Mouse (Mus musculus) forebrain, embryonic 10.5 days (tissue): ENCODE measurements around the gene Mier2. TPM values are rescaled to one million over a fixed set of nuclear protein-coding genes. Genes with fewer than 3 reads are reported as not detected.

ENCODE experiments used
- DNase-seq: peaks from one replicate; pipeline ENCODE4 v3.0.0-alpha.2; 2017; ENCODE audit warnings: low spot score; ENCODE audit errors: extremely low spot score
- H3K27ac ChIP-seq: fragments of 300-500 bp; sonication (generic); 2 replicates; pipeline ENCODE4 v1.5.1; 2016; ENCODE audit warnings: mild to moderate bottlenecking
- H3K27me3 ChIP-seq: fragments of 300-500 bp; sonication (generic); 2 replicates; pipeline ENCODE4 v1.6.1; 2016; ENCODE audit warnings: mild to moderate bottlenecking; ENCODE audit not compliant: poor library complexity, severe bottlenecking
- H3K36me3 ChIP-seq: fragments of 300-500 bp; sonication (generic); replicated peaks from 2 replicates; pipeline ENCODE4 v1.6.1; 2016; ENCODE audit warnings: mild to moderate bottlenecking, moderate library complexity
- H3K4me1 ChIP-seq: fragments of 300-500 bp; sonication (generic); 2 replicates; pipeline ENCODE4 v1.6.1; 2016
- H3K4me3 ChIP-seq: fragments of 300-500 bp; sonication (generic); 2 replicates; pipeline ENCODE4 v1.5.1; 2016; ENCODE audit warnings: mild to moderate bottlenecking, moderate library complexity
- H3K9me3 ChIP-seq: fragments of 300-500 bp; sonication (generic); 2 replicates; pipeline ENCODE4 v1.6.1; 2016; ENCODE audit warnings: mild to moderate bottlenecking, moderate library complexity
- WGBS: fragments of 180-500 bp; shearing (Covaris S2); methylation state at CpG from one replicate; pipeline ENCODE4 v1.1.7; 2016; 5-methylcytosine and 5-hydroxymethylcytosine counted together
- polyA plus RNA-seq: library from polyadenylated mRNA; unstranded; fragments of >200 nt; fragmentation: Nextera tagmentation; extraction: Ambion mirVana; gene quantifications from 2 replicates; pipeline ENCODE4 v1.2.1, GENCODE M21; 2016

The Mier2 gene
- polyA plus RNA-seq, 1 experiment from 2014 or later = 65.0 TPM

- H3K9me3 ChIP-seq = no peaks in the 10 kb centered on the region
- no peak overlapping the region for H3K27ac ChIP-seq
- peaks cover 27% of the 10 kb centered on the region for H3K4me1 ChIP-seq
- H3K36me3 ChIP-seq = peaks cover 36% of the 10 kb centered on the region
- peaks cover 11% of the 10 kb centered on the region; the same call in 1 of the 2 replicates for H3K27me3 ChIP-seq
- DNase-seq = peak; percentile 12
- no peak overlapping the region for H3K4me3 ChIP-seq
- whole genome bisulfite sequencing = 69% methylated on average over 1 of the region's 1 CpGs
These were observed 19.6 kb downstream of the Mier2 start for GRCm38 (mm10) chr10:79535431-79535830.

- H3K27ac ChIP-seq = no peak overlapping the region
- H3K4me3 ChIP-seq = no peak overlapping the region
- H3K27me3 ChIP-seq = peaks cover 11% of the 10 kb centered on the region; the same call in 1 of the 2 replicates
- peaks cover 27% of the 10 kb centered on the region for H3K4me1 ChIP-seq
- H3K36me3 ChIP-seq = peaks cover 35% of the 10 kb centered on the region
- no peaks in the 10 kb centered on the region for H3K9me3 ChIP-seq
- DNase-seq = peak; percentile 15
- WGBS = 86% methylated on average over 2 of the region's 2 CpGs
These were observed 20.6 kb downstream of the Mier2 start for GRCm38 (mm10) chr10:79534426-79534825.

- Histone ChIP-seq H3K27me3 (peaks cover 11% of the 10 kb centered on the region; the same call in 1 of the 2 replicates), H3K9me3 (no peaks in the 10 kb centered on the region), H3K36me3 (peaks cover 26% of the 10 kb centered on the region), H3K4me1 (peaks cover 27% of the 10 kb centered on the region), H3K27ac (peak within 1 kb of the TSS; percentile 84), H3K4me3 (peak within 1 kb of the TSS; percentile 69)
- DNase-seq = peak; percentile 84
- under 1% methylated on average over 52 of the region's 52 CpGs for WGBS
These were observed 21.7 kb downstream of the Mier2 start, which contains the start of gene Plpp2 for GRCm38 (mm10) chr10:79533126-79533911. TSS of gene Plpp2 (minus strand) at chr10:79533796.

GRCm38 (mm10) chr10:79532678-79533077 is 22.3 kb downstream of the Mier2 start:
- Histone ChIP-seq H3K36me3 (peaks cover 24% of the 10 kb centered on the region), H3K4me1 (peaks cover 27% of the 10 kb centered on the region), H3K27me3 (peaks cover 11% of the 10 kb centered on the region; the same call in 1 of the 2 replicates), H3K27ac (peak overlapping the region; percentile 84), H3K9me3 (no peaks in the 10 kb centered on the region), H3K4me3 (peak overlapping the region; percentile 69)
- 26% methylated on average over 3 of the region's 3 CpGs for WGBS
- DNase-seq = peak; percentile 17

- peaks cover 29% of the 10 kb centered on the region for H3K36me3 ChIP-seq
- 87% methylated on average over 3 of the region's 3 CpGs for WGBS
- H3K27ac ChIP-seq = no peak overlapping the region
- DNase-seq = peak; percentile 12
- H3K4me3 ChIP-seq = no peak overlapping the region
- no peaks in the 10 kb centered on the region for H3K9me3 ChIP-seq
- peaks cover 27% of the 10 kb centered on the region for H3K4me1 ChIP-seq
- H3K27me3 ChIP-seq = peaks cover 11% of the 10 kb centered on the region; the same call in 1 of the 2 replicates
These were observed 23.4 kb downstream of the Mier2 start for GRCm38 (mm10) chr10:79531593-79531992.

- no peak overlapping the region; the same call in 1 of the 2 replicates for H3K27ac ChIP-seq
- H3K4me3 ChIP-seq = no peak overlapping the region
- H3K9me3 ChIP-seq = no peaks in the 10 kb centered on the region
- peaks cover 27% of the 10 kb centered on the region for H3K4me1 ChIP-seq
- H3K36me3 ChIP-seq = peaks cover 38% of the 10 kb centered on the region
- DNase-seq = peak; percentile 10
- H3K27me3 ChIP-seq = peaks cover 11% of the 10 kb centered on the region; the same call in 1 of the 2 replicates
- WGBS = 94% methylated on average over 13 of the region's 13 CpGs
These were observed 24.3 kb downstream of the Mier2 start for GRCm38 (mm10) chr10:79530721-79531120.

GRCm38 (mm10) chr10:79530241-79530640 is 24.8 kb downstream of the Mier2 start:
- peaks cover 42% of the 10 kb centered on the region for H3K36me3 ChIP-seq
- 83% methylated on average over 8 of the region's 8 CpGs for WGBS
- no peaks in the 10 kb centered on the region for H3K9me3 ChIP-seq
- no peak overlapping the region for H3K27ac ChIP-seq
- no peak overlapping the region for H3K4me3 ChIP-seq
- DNase-seq = peak; percentile 12
- peaks cover 27% of the 10 kb centered on the region for H3K4me1 ChIP-seq
- peaks cover 11% of the 10 kb centered on the region; the same call in 1 of the 2 replicates for H3K27me3 ChIP-seq

- Histone ChIP-seq H3K27me3 (no peaks in the 10 kb centered on the region), H3K27ac (no peak overlapping the region), H3K9me3 (no peaks in the 10 kb centered on the region), H3K4me1 (peaks cover 16% of the 10 kb centered on the region), H3K4me3 (no peak overlapping the region), H3K36me3 (peaks cover 56% of the 10 kb centered on the region)
- WGBS = 76% methylated on average over 3 of the region's 3 CpGs
- peak; percentile 8 for DNase-seq
These were observed 26.9 kb downstream of the Mier2 start for GRCm38 (mm10) chr10:79528081-79528480.

GRCm38 (mm10) chr10:79527453-79527845 is 27.6 kb downstream of the Mier2 start:
- Histone ChIP-seq H3K4me3 (no peak overlapping the region), H3K9me3 (no peaks in the 10 kb centered on the region), H3K4me1 (peaks cover 10% of the 10 kb centered on the region), H3K36me3 (peaks cover 56% of the 10 kb centered on the region), H3K27ac (no peak overlapping the region), H3K27me3 (no peaks in the 10 kb centered on the region)
- peak; percentile 13 for DNase-seq
- 93% methylated on average over 6 of the region's 6 CpGs for WGBS

GRCm38 (mm10) chr10:79526661-79527452 is 28.1 kb downstream of the Mier2 start:
- WGBS = 92% methylated on average over 12 of the region's 12 CpGs
- Histone ChIP-seq H3K27me3 (no peaks in the 10 kb centered on the region), H3K4me1 (peaks cover 4% of the 10 kb centered on the region), H3K9me3 (no peaks in the 10 kb centered on the region), H3K4me3 (no peak overlapping the region), H3K36me3 (peaks cover 56% of the 10 kb centered on the region), H3K27ac (no peak overlapping the region)
- peak; percentile 11 for DNase-seq

GRCm38 (mm10) chr10:79525456-79526325 is 29.3 kb downstream of the Mier2 start:
- Histone ChIP-seq H3K36me3 (peaks cover 56% of the 10 kb centered on the region), H3K27ac (no peak overlapping the region), H3K9me3 (no peaks in the 10 kb centered on the region), H3K27me3 (no peaks in the 10 kb centered on the region), H3K4me3 (no peak overlapping the region), H3K4me1 (no peaks in the 10 kb centered on the region)
- peak; percentile 11 for DNase-seq
- WGBS = 89% methylated on average over 8 of the region's 8 CpGs

GRCm38 (mm10) chr10:79524433-79524832 is 30.6 kb downstream of the Mier2 start:
- Histone ChIP-seq H3K4me3 (no peak overlapping the region), H3K9me3 (no peaks in the 10 kb centered on the region), H3K27me3 (no peaks in the 10 kb centered on the region), H3K4me1 (no peaks in the 10 kb centered on the region), H3K27ac (no peak overlapping the region), H3K36me3 (peaks cover 45% of the 10 kb centered on the region)
- 90% methylated on average over 1 of the region's 1 CpGs for WGBS
- no peak for DNase-seq
